Mouse (Mus musculus) splenic B cell, adult 2 months (primary cell): ENCODE measurements around the gene Tctn1.

Source experiments
- DNase-seq: peaks from one replicate; pipeline ENCODE4 v3.0.0-alpha.2; 2011; ENCODE audit warnings: low read depth, low spot score
- H3K27me3 ChIP-seq: 2 replicates; pipeline ENCODE4 v1.6.1; 2012; ENCODE audit warnings: mild to moderate bottlenecking, low read length, moderate library complexity, mixed read lengths; ENCODE audit not compliant: control insufficient read depth, poor library complexity, insufficient read depth, severe bottlenecking
- H3K36me3 ChIP-seq: 2 replicates; pipeline ENCODE4 v1.6.1; 2012; ENCODE audit warnings: mild to moderate bottlenecking, low read length, moderate library complexity, mixed read lengths; ENCODE audit not compliant: control insufficient read depth, poor library complexity, insufficient read depth, severe bottlenecking

The Tctn1 gene

GRCm38 (mm10) chr5:122246547-122247167, 17.6 kb downstream of the Tctn1 start:
- H3K27me3 ChIP-seq: no peaks in the 10 kb centered on the region

GRCm38 (mm10) chr5:122245186-122245585, 19.1 kb downstream of the Tctn1 start:
- peak; percentile 36 for DNase-seq
- Histone ChIP-seq H3K36me3 (peaks cover 11% of the 10 kb centered on the region), H3K27me3 (no peaks in the 10 kb centered on the region)

More at GRCm38 (mm10) chr5:122246547-122247167, 17.6 kb downstream of the Tctn1 start:
- H3K36me3 ChIP-seq: peaks cover 3% of the 10 kb centered on the region; the same call in 1 of the 2 replicates
- DNase-seq: peak; percentile 16

- peak; percentile 47 for DNase-seq
- no peaks in the 10 kb centered on the region for H3K27me3 ChIP-seq
- peaks cover 15% of the 10 kb centered on the region for H3K36me3 ChIP-seq
Measured at GRCm38 (mm10) chr5:122243781-122244523, 20.3 kb downstream of the Tctn1 start.

- no peak for DNase-seq
- Histone ChIP-seq H3K36me3 (peaks cover 26% of the 10 kb centered on the region), H3K27me3 (no peaks in the 10 kb centered on the region)
Measured at GRCm38 (mm10) chr5:122242521-122243123, 21.6 kb downstream of the Tctn1 start.

- H3K36me3 ChIP-seq: peaks cover 38% of the 10 kb centered on the region
- no peak for DNase-seq
Measured at GRCm38 (mm10) chr5:122240989-122241388, 23.3 kb downstream of the Tctn1 start.

GRCm38 (mm10) chr5:122240521-122240920, 23.7 kb downstream of the Tctn1 start:
- Histone ChIP-seq H3K27me3 (no peaks in the 10 kb centered on the region), H3K36me3 (peaks cover 38% of the 10 kb centered on the region)
- DNase-seq: peak; percentile 20

More at GRCm38 (mm10) chr5:122240989-122241388, 23.3 kb downstream of the Tctn1 start:
- no peaks in the 10 kb centered on the region for H3K27me3 ChIP-seq

- Histone ChIP-seq H3K27me3 (no peaks in the 10 kb centered on the region), H3K36me3 (peaks cover 43% of the 10 kb centered on the region)
- no peak for DNase-seq
Measured at GRCm38 (mm10) chr5:122239618-122240017, 24.6 kb downstream of the Tctn1 start.

- Histone ChIP-seq H3K36me3 (peaks cover 48% of the 10 kb centered on the region), H3K27me3 (no peaks in the 10 kb centered on the region)
- DNase-seq: peak; percentile 19
Measured at GRCm38 (mm10) chr5:122237200-122237599, 27.1 kb downstream of the Tctn1 start.

- DNase-seq: peak; percentile 60
- Histone ChIP-seq H3K36me3 (peaks cover 40% of the 10 kb centered on the region), H3K27me3 (no peaks in the 10 kb centered on the region)
Measured at GRCm38 (mm10) chr5:122235196-122235836, 28.9 kb downstream of the Tctn1 start.

GRCm38 (mm10) chr5:122234319-122235195, 29.7 kb downstream of the Tctn1 start:
- peak; percentile 87 for DNase-seq
- Histone ChIP-seq H3K27me3 (no peaks in the 10 kb centered on the region), H3K36me3 (peaks cover 35% of the 10 kb centered on the region)

- DNase-seq: peak; percentile 88
- H3K27me3 ChIP-seq: no peaks in the 10 kb centered on the region
- peaks cover 32% of the 10 kb centered on the region for H3K36me3 ChIP-seq
Measured at GRCm38 (mm10) chr5:122233695-122234094, 30.6 kb downstream of the Tctn1 start.

GRCm38 (mm10) chr5:122233077-122233581, 31.1 kb downstream of the Tctn1 start:
- H3K36me3 ChIP-seq: peaks cover 29% of the 10 kb centered on the region
- no peaks in the 10 kb centered on the region for H3K27me3 ChIP-seq
- DNase-seq: peak; percentile 70

GRCm38 (mm10) chr5:122232004-122232403, 32.3 kb downstream of the Tctn1 start:
- H3K27me3 ChIP-seq: no peaks in the 10 kb centered on the region
- peaks cover 28% of the 10 kb centered on the region for H3K36me3 ChIP-seq
- DNase-seq: peak; percentile 88

GRCm38 (mm10) chr5:122231431-122231830, 32.8 kb downstream of the Tctn1 start:
- H3K36me3 ChIP-seq: peaks cover 26% of the 10 kb centered on the region
- peak; percentile 58 for DNase-seq
- H3K27me3 ChIP-seq: no peaks in the 10 kb centered on the region
